Mouse (Mus musculus): ENCODE results near the gene Xpo4. TPM values are rescaled to one million over a fixed set of nuclear protein-coding genes. Genes with fewer than 3 reads are reported as not detected.

The Xpo4 gene
- total and polyA plus RNA-seq, 2 experiments from 2014 or later, result 6.5 to 26.0 TPM

- DNase-seq (ENCODE audit: low spot score), result peak; percentile 45
- H3K9me3 ChIP-seq (replicated peaks; ENCODE audit: control insufficient read depth, low read length), result peaks cover 5% of the 10 kb centered on the region; the same call in 1 of the 2 replicates
- H3K4me2 ChIP-seq (ENCODE audit: low read depth, low read length), result no peak overlapping the region
- no peak overlapping the region for H3K27ac ChIP-seq (ENCODE audit: low read depth)
- no peak for ATAC-seq (ENCODE audit: insufficient read depth, low read depth)
- H3K9ac ChIP-seq (replicated peaks; ENCODE audit: low read depth, low read length), result no peak overlapping the region
- TF ChIP-seq EP300 (IDR thresholded peaks at IDR 0.05; ENCODE audit: low read depth) (no peak), CTCF (IDR thresholded peaks at IDR 0.05; ENCODE audit: low read depth) (no peak)
- H3K4me3 ChIP-seq (ENCODE audit: low read depth, low read length), result no peak overlapping the region
- H3K36me3 ChIP-seq (replicated peaks; ENCODE audit: control insufficient read depth, insufficient read depth, low read length), result peaks cover 18% of the 10 kb centered on the region; the same call in 1 of the 2 replicates
- 68% methylated on average over 6 of the region's 6 CpGs for WGBS
- H3K27me3 ChIP-seq (ENCODE audit: control insufficient read depth, insufficient read depth, low read length), result no peaks in the 10 kb centered on the region
- peaks cover 6% of the 10 kb centered on the region; the same call in 1 of the 2 replicates for H3K4me1 ChIP-seq (ENCODE audit: control insufficient read depth, insufficient read depth)
Measured at GRCm38 (mm10) chr14:57574792-57575587, 90.2 kb downstream of the Xpo4 start.

GRCm38 (mm10) chr14:57571155-57572133 is 93.8 kb downstream of the Xpo4 start, which contains the start of gene Eef1akmt1:
Gene Eef1akmt1, minus strand, starts transcription at chr14:57571612.
- peak within 1 kb of the TSS; percentile 82 for H3K4me3 ChIP-seq (ENCODE audit: low read depth, low read length)
- H3K27ac ChIP-seq (ENCODE audit: low read depth), result peak within 1 kb of the TSS; percentile 85
- ATAC-seq (ENCODE audit: insufficient read depth, low read depth) (peak; percentile 100), DNase-seq (ENCODE audit: low spot score) (peak; percentile 97)
- H3K27me3 ChIP-seq (ENCODE audit: control insufficient read depth, insufficient read depth, low read length), result no peaks in the 10 kb centered on the region
- H3K4me2 ChIP-seq (ENCODE audit: low read depth, low read length), result peak within 1 kb of the TSS; percentile 72
- H3K4me1 ChIP-seq (ENCODE audit: control insufficient read depth, insufficient read depth), result peaks cover 6% of the 10 kb centered on the region; the same call in 1 of the 2 replicates
- H3K9ac ChIP-seq (replicated peaks; ENCODE audit: low read depth, low read length), result peak within 1 kb of the TSS; percentile 74
- TF ChIP-seq EP300 (IDR thresholded peaks at IDR 0.05; ENCODE audit: low read depth), result no peak
- no peak for TF ChIP-seq CTCF (IDR thresholded peaks at IDR 0.05; ENCODE audit: low read depth)
- WGBS, result 7% methylated on average over 35 of the region's 35 CpGs
- peaks cover 5% of the 10 kb centered on the region; the same call in 1 of the 2 replicates for H3K9me3 ChIP-seq (replicated peaks; ENCODE audit: control insufficient read depth, low read length)
- H3K36me3 ChIP-seq (replicated peaks; ENCODE audit: control insufficient read depth, insufficient read depth, low read length), result 0 out of 2 replicates have a peak, but pooled peaks cover 3% of the 10 kb centered on the region

GRCm38 (mm10) chr14:57565626-57566025 is 99.6 kb downstream of the Xpo4 start:
- no peaks in the 10 kb centered on the region for H3K9me3 ChIP-seq (replicated peaks; ENCODE audit: control insufficient read depth, low read length)
- no peak overlapping the region for H3K4me3 ChIP-seq (ENCODE audit: low read depth, low read length)
- no peak overlapping the region for H3K4me2 ChIP-seq (ENCODE audit: low read depth, low read length)
- ATAC-seq (ENCODE audit: insufficient read depth, low read depth), result no peak
- no peak for TF ChIP-seq CTCF (IDR thresholded peaks at IDR 0.05; ENCODE audit: low read depth)
- no peak for TF ChIP-seq EP300 (IDR thresholded peaks at IDR 0.05; ENCODE audit: low read depth)
- H3K36me3 ChIP-seq (replicated peaks; ENCODE audit: control insufficient read depth, insufficient read depth, low read length), result peaks cover 6% of the 10 kb centered on the region; the same call in 1 of the 2 replicates
- peaks cover 9% of the 10 kb centered on the region; the same call in 1 of the 2 replicates for H3K4me1 ChIP-seq (ENCODE audit: control insufficient read depth, insufficient read depth)
- no peak overlapping the region for H3K9ac ChIP-seq (replicated peaks; ENCODE audit: low read depth, low read length)
- WGBS, result 82% methylated on average over 6 of the region's 6 CpGs
- no peak for DNase-seq (ENCODE audit: low spot score)
- no peaks in the 10 kb centered on the region for H3K27me3 ChIP-seq (ENCODE audit: control insufficient read depth, insufficient read depth, low read length)
- no peak overlapping the region for H3K27ac ChIP-seq (ENCODE audit: low read depth)

- no peak overlapping the region for H3K9ac ChIP-seq (replicated peaks; ENCODE audit: low read depth, low read length)
- H3K9me3 ChIP-seq (replicated peaks; ENCODE audit: control insufficient read depth, low read length), result no peaks in the 10 kb centered on the region
- WGBS, result 89% methylated on average over 1 of the region's 1 CpGs
- peaks cover 6% of the 10 kb centered on the region; the same call in 1 of the 2 replicates for H3K36me3 ChIP-seq (replicated peaks; ENCODE audit: control insufficient read depth, insufficient read depth, low read length)
- H3K27me3 ChIP-seq (ENCODE audit: control insufficient read depth, insufficient read depth, low read length), result no peaks in the 10 kb centered on the region
- H3K4me1 ChIP-seq (ENCODE audit: control insufficient read depth, insufficient read depth), result no peaks in the 10 kb centered on the region
- ATAC-seq (ENCODE audit: insufficient read depth, low read depth) (no peak), DNase-seq (ENCODE audit: low spot score) (no peak)
- H3K4me3 ChIP-seq (ENCODE audit: low read depth, low read length), result no peak overlapping the region
- H3K27ac ChIP-seq (ENCODE audit: low read depth), result no peak overlapping the region
- TF ChIP-seq EP300 (IDR thresholded peaks at IDR 0.05; ENCODE audit: low read depth) (no peak), CTCF (IDR thresholded peaks at IDR 0.05; ENCODE audit: low read depth) (no peak)
- no peak overlapping the region for H3K4me2 ChIP-seq (ENCODE audit: low read depth, low read length)
Measured at GRCm38 (mm10) chr14:57556922-57557321, 108.3 kb downstream of the Xpo4 start.

GRCm38 (mm10) chr14:57555471-57556070 is 109.7 kb downstream of the Xpo4 start:
- WGBS, result 84% methylated on average over 7 of the region's 7 CpGs
- no peak for TF ChIP-seq EP300 (IDR thresholded peaks at IDR 0.05; ENCODE audit: low read depth)
- no peak for TF ChIP-seq CTCF (IDR thresholded peaks at IDR 0.05; ENCODE audit: low read depth)
- Histone ChIP-seq H3K4me1 (ENCODE audit: control insufficient read depth, insufficient read depth) (no peaks in the 10 kb centered on the region), H3K36me3 (replicated peaks; ENCODE audit: control insufficient read depth, insufficient read depth, low read length) (0 out of 2 replicates have a peak, but pooled peaks cover 6% of the 10 kb centered on the region), H3K9ac (replicated peaks; ENCODE audit: low read depth, low read length) (no peak overlapping the region), H3K27me3 (ENCODE audit: control insufficient read depth, insufficient read depth, low read length) (no peaks in the 10 kb centered on the region), H3K9me3 (replicated peaks; ENCODE audit: control insufficient read depth, low read length) (no peaks in the 10 kb centered on the region), H3K27ac (ENCODE audit: low read depth) (no peak overlapping the region), H3K4me3 (ENCODE audit: low read depth, low read length) (no peak overlapping the region), H3K4me2 (ENCODE audit: low read depth, low read length) (no peak overlapping the region)
- no peak for ATAC-seq (ENCODE audit: insufficient read depth, low read depth)
- no peak for DNase-seq (ENCODE audit: low spot score)

All from heart, postnatal 0 days (tissue).